Mouse (Mus musculus) mammary gland, adult 2 months (tissue): ENCODE data around the gene Tjp2. TPM values are rescaled to one million over a fixed set of nuclear protein-coding genes. Genes with fewer than 3 reads are reported as not detected.

ENCODE experiments used
- polyA plus RNA-seq: library from polyadenylated mRNA; depleted of rRNA; stranded (reverse); fragments of >200 nt; gene quantifications from 2 replicates; pipeline ENCODE4 v1.2.3, GENCODE M21; 2012; ENCODE audit warnings: low replicate concordance; rRNA removed

Tjp2 gene
- polyA plus RNA-seq = 8.4 and 12.4 TPM in 2 replicates

GRCm38 (mm10) chr19:24224500-24225304 lies at the start of gene Tjp2:
Gene Tjp2 (minus strand): TSS chr19:24225030.

Other genes starting within 250 kb of the Tjp2 start
- 7.8 and 15.5 TPM in 2 replicates for gene Fam189a2, start 194.0 kb downstream of the Tjp2 start, polyA plus RNA-seq
- gene Fxn, start 55.6 kb upstream of the Tjp2 start, polyA plus RNA-seq = 12.5 and 13.6 TPM in 2 replicates